Mouse (Mus musculus): ENCODE measurements around the gene Timm23.

- no peak for TF ChIP-seq CTCF (IDR thresholded peaks at IDR 0.05; ENCODE audit: low read depth, low read length)
- TF ChIP-seq POLR2A (IDR thresholded peaks at IDR 0.05; ENCODE audit: borderline replicate concordance, low read depth, low read length), result no peak
Measured at GRCm38 (mm10) chr14:32153156-32153555, 48.5 kb downstream of the Timm23 start.
